Mouse (Mus musculus) ES-E14 (cell line): ENCODE measurements around the gene Snrnp40.

Experiments used
- CHD2 ChIP-seq: IDR thresholded peaks from 2 replicates; pipeline ENCODE4 v1.6.1; 2014; ENCODE audit warnings: mild to moderate bottlenecking, low read depth, low read length, inconsistent platforms
- MAFK ChIP-seq: IDR thresholded peaks from 2 replicates; pipeline ENCODE4 v1.6.1; 2014; ENCODE audit warnings: mild to moderate bottlenecking, low read depth, low read length, inconsistent platforms; ENCODE audit not compliant: insufficient read depth
- ZC3H11A ChIP-seq: IDR thresholded peaks from 2 replicates; pipeline ENCODE4 v1.6.1; 2012; ENCODE audit warnings: low read depth, mild to moderate bottlenecking, inconsistent platforms, low read length, borderline replicate concordance
- ZNF384 ChIP-seq: IDR thresholded peaks from 2 replicates; pipeline ENCODE4 v1.6.1; 2012; ENCODE audit warnings: low read depth, low read length, inconsistent platforms

DNA sequence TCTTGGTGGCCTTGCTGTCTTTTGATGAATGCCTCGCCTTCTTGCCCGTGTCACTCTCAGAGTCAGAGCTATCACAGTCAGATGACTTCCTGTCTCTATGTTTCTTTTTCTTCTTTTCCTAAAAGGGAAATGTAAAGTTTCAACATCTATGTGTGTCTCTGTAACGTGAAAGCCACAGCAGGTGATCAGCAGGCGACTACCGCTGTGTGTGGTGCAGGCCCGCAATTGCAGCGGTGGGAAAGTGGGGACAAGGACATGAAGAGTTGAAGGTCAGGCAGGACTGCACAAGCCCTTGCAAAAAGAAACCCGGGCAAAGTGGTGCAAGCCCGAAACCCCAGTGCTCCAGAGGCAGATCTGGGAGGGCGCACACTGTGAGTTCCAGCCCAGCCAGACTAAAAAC lies 43.2 kb upstream of the Snrnp40 start:
- no peak for TF ChIP-seq ZNF384
- no peak for TF ChIP-seq CHD2
- no peak for TF ChIP-seq MAFK
- TF ChIP-seq ZC3H11A = no peak
